Mouse (Mus musculus) right cerebral cortex, postnatal 25 days (tissue): ENCODE results near the gene Akap1.

ENCODE experiments used
- DNase-seq: peaks from one replicate; pipeline ENCODE4 v3.0.0; 2022

The Akap1 gene

DNA sequence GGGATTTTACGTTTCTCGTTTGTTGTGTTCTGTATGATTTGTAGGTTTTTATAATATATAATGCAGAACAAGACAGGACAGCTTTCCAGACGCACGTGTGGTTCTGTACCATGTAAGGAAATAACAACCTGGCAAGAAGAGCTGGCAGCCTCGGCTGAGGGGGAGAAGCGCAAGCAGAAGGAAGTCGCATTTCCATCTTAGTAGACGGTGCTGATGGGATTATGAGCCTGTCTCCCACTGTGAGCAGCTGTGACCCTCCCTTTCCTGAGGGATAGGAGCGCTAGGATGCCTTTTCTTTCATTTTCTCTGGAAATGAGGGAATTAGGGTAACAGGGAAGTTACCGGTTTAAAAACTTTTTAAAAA lies 9.3 kb upstream of the Akap1 start:
- DNase-seq, result no peak

- no peak for DNase-seq
These were observed 8.8 kb upstream of the Akap1 start for GRCm38 (mm10) chr11:88873027-88873666.

- no peak for DNase-seq
These were observed 5.1 kb upstream of the Akap1 start for GRCm38 (mm10) chr11:88869443-88869842.

- DNase-seq, result peak; percentile 21
These were observed 405 bp downstream of the Akap1 start for GRCm38 (mm10) chr11:88863904-88864457.

GRCm38 (mm10) chr11:88863071-88863903 lies 1.1 kb downstream of the Akap1 start:
- DNase-seq, result no peak

GRCm38 (mm10) chr11:88862355-88862754 lies 2.0 kb downstream of the Akap1 start:
- no peak for DNase-seq

GRCm38 (mm10) chr11:88861060-88861459 lies 3.3 kb downstream of the Akap1 start:
- no peak for DNase-seq

- no peak for DNase-seq
These were observed 3.7 kb downstream of the Akap1 start for GRCm38 (mm10) chr11:88860641-88861040.

DNA sequence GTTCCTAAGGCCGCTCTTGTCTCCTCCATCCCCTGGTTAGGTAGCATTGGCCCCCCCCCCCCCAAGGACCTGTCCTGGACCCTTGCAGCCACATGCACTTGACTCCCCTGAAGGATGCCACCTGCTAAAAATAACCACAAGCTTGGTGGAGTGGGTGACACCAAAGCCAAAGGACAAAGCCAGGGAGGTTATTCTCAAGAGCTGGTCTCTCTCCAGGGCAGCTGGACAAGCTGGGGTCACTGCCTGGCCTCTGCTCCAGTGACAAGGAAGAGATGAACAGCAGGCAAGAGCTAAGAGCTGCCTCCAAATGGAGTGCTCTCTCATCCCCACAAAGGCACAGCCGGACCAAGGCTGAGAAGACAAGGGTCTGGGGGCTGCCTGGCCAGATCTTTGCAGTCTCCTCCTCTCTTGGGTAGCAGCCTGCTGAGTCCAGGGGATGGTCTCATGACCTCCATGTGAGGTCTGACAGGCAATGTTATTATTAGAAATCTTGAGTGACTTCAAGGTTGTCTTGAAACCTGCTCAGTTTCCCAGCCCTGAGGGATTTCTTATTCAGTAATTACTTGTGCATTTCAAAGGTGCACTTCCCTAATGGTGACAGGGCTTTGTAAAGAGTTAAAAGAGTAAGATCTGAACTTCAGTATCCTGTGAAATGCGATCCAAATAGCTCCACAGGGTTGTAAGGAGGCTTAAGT lies 6.9 kb downstream of the Akap1 start:
- DNase-seq, result no peak

GRCm38 (mm10) chr11:88856383-88856782 lies 8.0 kb downstream of the Akap1 start:
- no peak for DNase-seq

DNA sequence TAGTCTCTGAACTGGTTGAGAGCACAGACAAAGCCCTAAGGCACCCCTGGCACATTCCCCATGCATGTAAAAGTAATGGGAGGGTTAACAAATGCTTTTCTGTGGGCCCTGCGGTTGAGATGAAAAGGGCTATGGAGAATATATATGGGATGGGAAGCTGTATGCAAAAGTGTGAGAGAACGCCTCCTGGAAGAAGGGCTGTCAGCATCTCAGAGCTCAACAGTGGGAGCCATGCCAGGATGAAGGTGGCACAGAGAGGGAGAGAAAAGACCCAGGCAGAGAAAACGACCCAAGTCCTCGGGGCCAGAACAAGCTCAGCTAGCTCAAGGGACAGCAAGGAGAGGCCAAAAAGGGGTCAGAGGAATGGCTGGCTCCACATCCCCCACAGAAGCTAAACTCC lies 8.6 kb downstream of the Akap1 start:
- no peak for DNase-seq

DNA sequence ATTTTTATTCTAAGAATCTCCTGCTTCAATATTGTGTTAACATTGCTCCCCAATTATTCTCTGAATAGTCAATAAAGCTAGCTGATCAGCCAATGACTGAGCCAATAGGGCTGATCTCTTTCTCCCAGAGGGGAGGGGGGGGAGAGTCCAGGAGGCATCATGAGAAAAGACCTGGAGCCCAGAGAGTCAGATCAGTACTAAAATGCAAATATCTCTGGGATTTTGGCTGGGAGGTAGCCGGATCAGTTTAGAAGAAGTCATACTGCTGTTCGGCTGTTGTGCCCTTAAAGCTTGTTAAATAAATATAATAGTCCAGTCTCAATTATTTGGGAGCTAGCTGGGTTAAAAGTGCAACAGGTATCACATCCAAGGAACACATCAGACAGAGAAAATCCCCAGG lies 10.8 kb downstream of the Akap1 start:
- DNase-seq, result no peak

GRCm38 (mm10) chr11:88852806-88853205 lies 11.6 kb downstream of the Akap1 start:
- DNase-seq, result no peak

DNA sequence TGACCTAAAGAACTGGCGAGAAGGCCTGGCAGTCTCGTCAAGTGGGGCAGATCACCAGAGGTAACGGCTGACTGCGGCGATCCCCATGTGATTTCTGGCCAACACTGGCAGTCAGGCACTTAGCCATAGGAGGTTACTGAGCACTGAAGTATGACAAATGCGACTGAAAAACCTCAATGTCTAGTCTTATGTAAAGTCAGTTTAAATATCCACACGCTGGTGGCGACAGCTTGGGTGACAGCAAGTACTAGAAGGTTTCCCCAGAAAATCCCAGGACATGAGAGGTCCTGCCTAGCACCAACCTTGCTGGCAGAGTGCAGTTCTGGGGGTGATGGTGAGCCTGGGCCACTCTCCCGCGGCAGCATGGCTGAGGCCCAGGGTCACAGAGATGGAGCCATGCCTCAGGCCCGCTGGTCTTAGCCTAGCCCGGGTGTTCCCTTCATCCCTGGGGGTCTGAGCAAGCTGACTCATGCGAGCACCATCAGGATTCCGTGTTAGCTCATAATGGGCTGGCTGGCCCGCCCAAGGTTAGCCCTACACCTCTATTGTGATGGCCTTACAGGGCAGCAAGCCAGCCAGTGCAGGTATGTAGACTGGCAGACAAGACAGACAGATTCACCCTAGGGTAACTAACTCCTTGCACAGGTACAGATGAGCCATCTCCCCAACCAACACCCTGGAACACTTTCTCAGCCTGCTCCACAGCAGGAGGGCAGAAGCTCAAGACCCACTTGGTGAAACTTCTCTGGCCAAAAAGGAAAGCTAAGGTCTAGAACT lies 13.1 kb downstream of the Akap1 start:
- DNase-seq, result no peak

DNA sequence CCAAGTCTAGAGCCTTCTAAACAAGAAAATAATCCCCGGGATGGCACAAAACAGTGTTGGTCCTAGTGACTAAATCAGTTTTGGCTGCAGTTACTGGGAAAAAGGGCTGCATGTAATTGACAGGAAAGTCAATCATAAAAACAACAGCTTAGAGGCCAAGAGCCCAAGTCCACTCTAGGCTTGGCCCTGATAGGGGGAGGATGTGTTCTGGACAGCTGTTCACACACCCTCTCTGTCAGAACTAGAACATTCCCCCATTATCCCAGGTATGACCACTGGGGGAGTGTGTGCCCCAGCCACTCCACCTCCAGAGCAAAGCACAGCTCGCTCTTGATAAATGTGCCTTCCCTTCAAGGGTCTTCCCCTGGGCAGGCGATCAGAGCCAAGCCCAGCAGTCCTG lies 14.7 kb downstream of the Akap1 start:
- DNase-seq, result no peak

DNA sequence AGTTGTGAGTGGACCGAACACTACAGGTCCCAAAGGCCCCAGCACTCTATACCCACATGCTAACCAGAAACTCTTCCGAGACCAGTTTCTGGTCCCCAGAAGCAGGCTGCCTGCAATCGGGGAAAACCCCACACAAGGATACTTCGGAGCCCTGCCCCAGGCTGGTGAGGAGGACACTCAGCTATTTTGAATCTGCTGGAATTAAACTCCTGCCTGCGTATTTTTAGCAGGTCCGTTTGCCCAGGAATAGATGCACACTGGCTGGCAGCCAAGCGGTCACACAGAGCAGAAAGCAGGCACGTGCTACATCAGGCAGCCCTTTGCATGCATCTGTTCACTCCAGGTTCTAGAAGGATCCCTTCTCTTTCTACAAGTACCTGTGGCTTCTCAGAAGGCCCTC lies 15.1 kb downstream of the Akap1 start:
- peak; percentile 26 for DNase-seq

GRCm38 (mm10) chr11:88848590-88848989 lies 15.8 kb downstream of the Akap1 start:
- peak; percentile 31 for DNase-seq

- no peak for DNase-seq
These were observed 16.9 kb downstream of the Akap1 start for GRCm38 (mm10) chr11:88847281-88848006.

- DNase-seq, result no peak
These were observed 20.0 kb downstream of the Akap1 start for GRCm38 (mm10) chr11:88844384-88844783.

DNA sequence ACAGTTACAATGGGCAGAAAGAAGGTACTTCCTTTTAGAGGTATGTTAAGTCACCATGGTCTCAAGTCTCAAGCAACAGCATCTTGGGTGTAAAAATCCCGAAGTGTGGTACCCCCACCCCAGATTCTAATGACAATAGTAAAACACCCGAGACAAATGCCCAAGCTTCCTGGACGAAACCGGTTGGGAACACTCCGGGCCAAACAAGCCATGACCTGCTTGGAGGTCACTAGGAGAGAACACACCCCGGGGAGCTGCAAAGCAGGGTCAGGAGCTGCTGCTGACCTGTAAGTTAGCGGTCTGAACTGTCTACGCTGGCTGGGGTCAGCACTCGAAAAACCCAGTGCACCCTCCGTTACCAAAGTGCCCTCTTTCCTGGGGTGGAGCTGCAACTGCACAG lies 21.1 kb downstream of the Akap1 start:
- DNase-seq, result no peak

GRCm38 (mm10) chr11:88842315-88842975 lies 21.9 kb downstream of the Akap1 start:
- DNase-seq, result no peak

GRCm38 (mm10) chr11:88841406-88841805 lies 23.0 kb downstream of the Akap1 start:
- peak; percentile 19 for DNase-seq
